Mouse (Mus musculus): Measurements from ENCODE around the gene Slc22a4.

DNA sequence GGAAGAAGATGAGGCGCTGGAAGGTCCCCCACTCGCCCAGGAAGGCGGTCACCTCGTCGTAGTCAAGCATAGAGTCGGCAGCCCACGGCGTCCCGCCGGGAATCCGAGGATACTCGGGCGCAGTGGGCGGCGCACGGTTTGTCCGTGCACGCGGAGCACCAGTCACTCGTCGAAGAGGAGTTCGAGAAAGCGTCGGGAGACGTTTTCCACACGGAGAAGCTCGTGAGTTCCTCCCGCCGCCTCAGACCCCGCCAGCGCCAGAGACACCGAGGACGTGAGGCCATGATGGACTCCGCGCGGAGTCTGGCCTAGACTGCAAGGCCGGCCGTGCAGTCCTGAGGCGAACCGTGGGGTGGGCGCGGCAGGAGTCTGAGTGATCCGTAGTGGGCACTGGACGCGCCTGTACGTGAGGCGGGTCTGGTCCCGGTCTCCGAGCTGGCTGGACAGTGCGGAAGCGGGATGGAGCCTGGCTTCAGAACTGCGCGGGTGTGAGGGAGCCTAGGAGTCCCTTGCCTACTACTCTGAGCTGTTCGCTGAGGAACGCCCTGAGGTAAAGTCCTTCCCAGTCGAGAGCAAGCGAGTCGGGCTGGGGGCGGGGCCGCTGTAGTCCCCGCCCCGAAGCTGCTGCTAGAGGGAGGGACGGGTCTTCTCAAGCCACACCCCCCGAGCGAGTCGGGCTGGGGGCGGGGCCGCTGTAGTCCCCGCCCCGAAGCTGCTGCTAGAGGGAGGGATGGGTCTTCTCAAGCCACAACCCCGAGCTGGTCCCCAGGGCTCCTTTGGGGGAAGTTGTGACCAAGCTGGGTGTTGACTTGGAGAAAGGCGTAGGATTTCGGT is 47.9 kb downstream of the Slc22a4 start, which contains the start of gene Slc22a21:
- TF ChIP-seq CTCF (IDR thresholded peaks at IDR 0.05; ENCODE audit: control insufficient read depth, insufficient read depth, insufficient read length) (no peak), MAX (IDR thresholded peaks at IDR 0.05) (no peak), CEBPB (IDR thresholded peaks at IDR 0.05; ENCODE audit: low read depth) (no peak), USF1 (IDR thresholded peaks at IDR 0.05; ENCODE audit: low read depth) (no peak), MYOD1 (IDR thresholded peaks at IDR 0.05; ENCODE audit: control insufficient read depth, insufficient read length, low read depth) (no peak), MYOG (IDR thresholded peaks at IDR 0.05; ENCODE audit: control insufficient read depth, extremely low read depth, insufficient read length) (no peak)

All from C2C12 (cell line).